Mouse (Mus musculus) liver, embryonic 12.5 days (tissue): ENCODE data around the gene Lexm. TPM values are rescaled to one million over a fixed set of nuclear protein-coding genes. Genes with fewer than 3 reads are reported as not detected.

Experiments used
- ATAC-seq: fragments of 200-750 bp; cut with Nextera tagmentation; 2 replicates; pipeline ENCODE4 v1.8.0; 2017; ENCODE audit warnings: moderate number of reproducible peaks, mild to moderate bottlenecking, moderate library complexity
- H3K27ac ChIP-seq: fragments of 300-500 bp; sonication (generic); 2 replicates; pipeline ENCODE4 v1.5.1; 2016; ENCODE audit warnings: mild to moderate bottlenecking
- H3K27me3 ChIP-seq: fragments of 300-500 bp; sonication (generic); replicated peaks from 2 replicates; pipeline ENCODE4 v1.6.1; 2016; ENCODE audit warnings: mild to moderate bottlenecking, moderate library complexity
- H3K36me3 ChIP-seq: fragments of 300-500 bp; sonication (generic); 2 replicates; pipeline ENCODE4 v1.6.1; 2016; ENCODE audit warnings: mild to moderate bottlenecking, moderate library complexity
- H3K4me1 ChIP-seq: fragments of 300-500 bp; sonication (generic); 2 replicates; pipeline ENCODE4 v1.6.1; 2016
- H3K4me2 ChIP-seq: fragments of 300-500 bp; sonication (generic); 2 replicates; pipeline ENCODE4 v1.6.1; 2016; ENCODE audit warnings: mild to moderate bottlenecking, moderate library complexity
- H3K4me3 ChIP-seq: fragments of 300-500 bp; sonication (generic); 2 replicates; pipeline ENCODE4 v1.5.1; 2016; ENCODE audit warnings: mild to moderate bottlenecking, moderate library complexity
- H3K9ac ChIP-seq: fragments of 300-500 bp; sonication (generic); 2 replicates; pipeline ENCODE4 v1.6.1; 2016; ENCODE audit warnings: mild to moderate bottlenecking, moderate library complexity
- H3K9me3 ChIP-seq: fragments of 300-500 bp; sonication (generic); replicated peaks from 2 replicates; pipeline ENCODE4 v1.6.1; 2016; ENCODE audit warnings: mild to moderate bottlenecking, moderate library complexity
- WGBS: fragments of 180-500 bp; shearing (Covaris S2); methylation state at CpG from one replicate; pipeline ENCODE4 v1.1.7; 2016; ENCODE audit not compliant: insufficient replicate concordance; 5-methylcytosine and 5-hydroxymethylcytosine counted together
- polyA plus RNA-seq: library from polyadenylated mRNA; unstranded; fragments of >200 nt; fragmentation: Nextera tagmentation; extraction: Ambion mirVana; gene quantifications from 2 replicates; pipeline ENCODE4 v1.2.1, GENCODE M21; 2016

Lexm gene
- polyA plus RNA-seq, 1 experiment from 2014 or later, result 0.26 TPM

DNA sequence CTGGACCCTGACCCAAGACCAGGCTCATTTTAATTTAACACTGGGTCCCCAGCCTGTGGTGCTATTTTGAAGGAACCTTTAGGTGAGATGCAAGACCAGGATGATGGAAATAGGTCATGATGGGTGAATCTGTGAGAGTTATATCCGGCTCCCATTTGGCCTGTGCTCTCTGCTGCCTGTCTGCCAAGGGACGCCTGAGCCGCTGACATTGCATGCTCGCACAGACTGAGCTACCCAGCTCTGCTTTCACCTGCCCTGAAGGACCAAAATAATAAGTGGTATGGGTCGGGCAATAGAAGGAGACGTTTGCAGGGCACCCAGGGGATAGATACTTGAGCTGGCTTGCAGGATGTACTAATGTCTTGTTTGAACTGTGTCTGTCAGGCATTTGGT lies 27.2 kb upstream of the Lexm start:
- no peak overlapping the region for H3K4me3 ChIP-seq
- H3K4me1 ChIP-seq, result no peaks in the 10 kb centered on the region
- H3K27me3 ChIP-seq, result peaks cover 37% of the 10 kb centered on the region
- no peaks in the 10 kb centered on the region for H3K36me3 ChIP-seq
- no peak overlapping the region for H3K4me2 ChIP-seq
- H3K27ac ChIP-seq, result no peak overlapping the region
- no peak overlapping the region for H3K9ac ChIP-seq
- ATAC-seq, result no peak
- WGBS, result 54% methylated on average over 6 of the region's 6 CpGs
- H3K9me3 ChIP-seq, result no peaks in the 10 kb centered on the region

GRCm38 (mm10) chr4:106643483-106644217 lies 26.6 kb upstream of the Lexm start:
- no peak for ATAC-seq

GRCm38 (mm10) chr4:106634086-106634479 lies 17.0 kb upstream of the Lexm start:
- no peaks in the 10 kb centered on the region for H3K36me3 ChIP-seq
- H3K4me3 ChIP-seq, result no peak overlapping the region
- no peaks in the 10 kb centered on the region for H3K4me1 ChIP-seq
- H3K9ac ChIP-seq, result no peak overlapping the region
- H3K9me3 ChIP-seq, result no peaks in the 10 kb centered on the region
- 40% methylated on average over 9 of the region's 9 CpGs for WGBS
- no peak for ATAC-seq
- H3K27me3 ChIP-seq, result peaks cover 43% of the 10 kb centered on the region
- no peak overlapping the region for H3K4me2 ChIP-seq
- H3K27ac ChIP-seq, result no peak overlapping the region

More at GRCm38 (mm10) chr4:106643483-106644217, 26.6 kb upstream of the Lexm start:
- H3K4me2 ChIP-seq, result no peak overlapping the region
- H3K27me3 ChIP-seq, result peaks cover 32% of the 10 kb centered on the region; the same call in 1 of the 2 replicates
- H3K36me3 ChIP-seq, result no peaks in the 10 kb centered on the region
- WGBS, result 23% methylated on average over 8 of the region's 8 CpGs
- H3K9me3 ChIP-seq, result no peaks in the 10 kb centered on the region
- H3K4me1 ChIP-seq, result no peaks in the 10 kb centered on the region
- H3K4me3 ChIP-seq, result no peak overlapping the region
- H3K9ac ChIP-seq, result no peak overlapping the region
- H3K27ac ChIP-seq, result no peak overlapping the region

DNA sequence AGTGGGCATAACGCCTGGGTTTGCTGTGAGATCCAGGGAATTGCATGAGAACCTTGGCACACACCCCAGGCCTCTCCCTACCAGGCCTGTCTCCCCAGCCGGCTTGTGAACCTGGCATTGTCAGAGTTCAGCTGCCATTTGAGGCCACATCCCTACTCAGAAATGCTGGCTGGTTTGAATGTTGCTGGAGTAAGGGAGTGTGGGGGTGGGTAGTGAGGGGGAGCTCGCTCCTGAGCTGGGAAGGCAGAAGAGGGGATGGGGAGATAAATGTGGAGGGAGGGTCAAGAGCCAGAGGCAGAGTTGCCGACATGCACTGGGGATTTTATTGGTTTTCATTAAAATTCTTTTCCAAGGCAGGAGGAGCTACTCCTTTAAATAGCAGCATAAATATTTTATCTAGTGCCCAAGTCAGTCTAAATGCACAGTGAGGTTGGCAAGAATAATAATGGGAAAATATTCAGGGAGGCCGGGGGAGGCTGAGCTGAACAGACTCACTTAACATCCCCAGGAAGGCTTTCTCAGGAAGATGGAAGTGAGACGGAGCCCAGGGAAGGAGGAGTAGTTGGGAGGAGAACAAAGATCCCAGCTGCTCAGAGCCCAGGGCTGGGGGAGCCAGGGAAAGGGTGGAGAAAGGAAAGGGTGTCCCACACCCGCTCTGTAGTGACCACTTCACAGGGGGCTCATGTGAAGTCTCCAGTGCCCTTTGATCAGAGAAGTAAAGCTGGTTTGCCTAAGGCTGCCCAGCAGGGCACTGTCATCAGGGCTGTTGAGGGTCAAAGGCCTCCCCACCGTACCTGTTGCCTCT lies 16.4 kb upstream of the Lexm start:
- no peak overlapping the region for H3K4me3 ChIP-seq
- no peak for ATAC-seq
- peaks cover 43% of the 10 kb centered on the region for H3K27me3 ChIP-seq
- H3K4me1 ChIP-seq, result no peaks in the 10 kb centered on the region
- H3K4me2 ChIP-seq, result no peak overlapping the region
- no peak overlapping the region for H3K27ac ChIP-seq
- WGBS, result 33% methylated on average over 8 of the region's 8 CpGs
- no peaks in the 10 kb centered on the region for H3K36me3 ChIP-seq
- H3K9me3 ChIP-seq, result no peaks in the 10 kb centered on the region
- no peak overlapping the region for H3K9ac ChIP-seq

- no peaks in the 10 kb centered on the region for H3K4me1 ChIP-seq
- H3K27me3 ChIP-seq, result peaks cover 46% of the 10 kb centered on the region
- no peak overlapping the region for H3K4me3 ChIP-seq
- 83% methylated on average over 1 of the region's 3 CpGs for WGBS
- H3K36me3 ChIP-seq, result no peaks in the 10 kb centered on the region
- no peaks in the 10 kb centered on the region for H3K9me3 ChIP-seq
- H3K4me2 ChIP-seq, result no peak overlapping the region
- no peak overlapping the region for H3K27ac ChIP-seq
- no peak overlapping the region for H3K9ac ChIP-seq
- ATAC-seq, result no peak
Measured at GRCm38 (mm10) chr4:106632313-106632712, 15.3 kb upstream of the Lexm start.

DNA sequence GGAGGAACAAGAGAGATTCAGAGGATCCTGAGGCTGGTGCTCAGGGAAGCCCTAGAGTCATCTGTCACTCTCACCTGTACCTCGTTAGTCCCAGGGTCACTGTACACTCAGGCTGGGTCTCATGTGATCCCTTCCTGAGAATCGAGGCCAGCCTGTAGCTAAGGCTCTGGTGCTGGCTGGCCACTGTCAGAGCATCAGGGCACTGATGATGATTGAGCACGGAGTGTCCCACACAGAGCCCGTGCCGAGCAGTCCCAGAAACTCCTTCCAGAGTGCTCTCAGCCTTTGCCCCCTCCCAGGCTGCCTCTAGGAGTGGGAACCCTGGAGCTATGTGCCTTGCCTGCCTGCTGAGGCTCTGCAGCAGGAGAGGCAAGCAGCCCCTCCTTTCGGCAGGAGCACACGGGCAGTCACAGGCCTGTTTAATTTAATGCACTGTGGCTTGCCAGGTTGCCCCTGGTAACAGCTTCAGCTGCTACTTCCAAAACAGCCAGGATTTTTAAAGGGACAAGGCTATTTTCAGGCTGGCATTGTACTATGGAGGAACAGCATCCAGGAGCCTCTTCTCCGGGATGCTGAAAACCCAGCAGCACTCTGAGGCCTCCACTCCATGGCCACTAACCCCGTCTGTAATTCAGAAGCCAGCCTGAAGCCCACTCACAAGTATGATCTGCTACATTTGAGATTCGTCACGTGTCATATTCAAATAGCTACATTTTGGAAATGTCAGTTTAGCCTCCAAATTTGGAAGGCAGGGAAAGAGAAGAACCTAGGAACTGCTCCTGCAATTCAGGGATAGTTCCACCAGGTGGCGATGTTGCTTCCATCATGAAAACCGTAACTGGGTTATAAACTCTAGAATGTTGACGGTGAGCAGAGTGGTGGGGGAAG lies 13.5 kb upstream of the Lexm start:
- 36% methylated on average over 14 of the region's 14 CpGs for WGBS
- no peak for ATAC-seq
- Histone ChIP-seq H3K4me1 (no peaks in the 10 kb centered on the region), H3K4me3 (no peak overlapping the region), H3K9ac (no peak overlapping the region), H3K27ac (no peak overlapping the region), H3K4me2 (no peak overlapping the region), H3K27me3 (peaks cover 50% of the 10 kb centered on the region), H3K36me3 (no peaks in the 10 kb centered on the region), H3K9me3 (no peaks in the 10 kb centered on the region)

DNA sequence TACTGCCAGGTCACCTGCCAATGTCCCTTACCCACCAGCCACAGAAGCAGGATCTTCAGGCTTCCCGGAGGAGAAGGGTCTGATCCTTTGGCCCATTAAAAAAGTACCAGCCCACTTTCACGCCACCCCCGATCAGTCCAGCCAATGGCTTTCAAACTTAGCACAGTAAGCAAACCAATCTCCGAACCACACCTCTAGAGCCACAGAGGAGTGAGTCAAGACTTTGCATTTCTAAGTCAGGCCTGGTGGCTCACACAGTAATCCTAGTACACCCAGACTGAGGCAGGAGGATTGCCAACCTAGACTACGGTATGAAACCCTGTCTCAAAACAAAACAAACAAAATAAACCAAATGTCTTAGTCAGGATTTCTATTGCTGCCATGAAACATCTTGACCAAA lies 12.3 kb upstream of the Lexm start:
- H3K4me3 ChIP-seq, result no peak overlapping the region
- H3K9me3 ChIP-seq, result no peaks in the 10 kb centered on the region
- no peak overlapping the region for H3K9ac ChIP-seq
- ATAC-seq, result no peak
- WGBS, result 51% methylated on average over 5 of the region's 5 CpGs
- H3K4me1 ChIP-seq, result no peaks in the 10 kb centered on the region
- H3K4me2 ChIP-seq, result no peak overlapping the region
- no peaks in the 10 kb centered on the region for H3K36me3 ChIP-seq
- no peak overlapping the region for H3K27ac ChIP-seq
- peaks cover 55% of the 10 kb centered on the region for H3K27me3 ChIP-seq

DNA sequence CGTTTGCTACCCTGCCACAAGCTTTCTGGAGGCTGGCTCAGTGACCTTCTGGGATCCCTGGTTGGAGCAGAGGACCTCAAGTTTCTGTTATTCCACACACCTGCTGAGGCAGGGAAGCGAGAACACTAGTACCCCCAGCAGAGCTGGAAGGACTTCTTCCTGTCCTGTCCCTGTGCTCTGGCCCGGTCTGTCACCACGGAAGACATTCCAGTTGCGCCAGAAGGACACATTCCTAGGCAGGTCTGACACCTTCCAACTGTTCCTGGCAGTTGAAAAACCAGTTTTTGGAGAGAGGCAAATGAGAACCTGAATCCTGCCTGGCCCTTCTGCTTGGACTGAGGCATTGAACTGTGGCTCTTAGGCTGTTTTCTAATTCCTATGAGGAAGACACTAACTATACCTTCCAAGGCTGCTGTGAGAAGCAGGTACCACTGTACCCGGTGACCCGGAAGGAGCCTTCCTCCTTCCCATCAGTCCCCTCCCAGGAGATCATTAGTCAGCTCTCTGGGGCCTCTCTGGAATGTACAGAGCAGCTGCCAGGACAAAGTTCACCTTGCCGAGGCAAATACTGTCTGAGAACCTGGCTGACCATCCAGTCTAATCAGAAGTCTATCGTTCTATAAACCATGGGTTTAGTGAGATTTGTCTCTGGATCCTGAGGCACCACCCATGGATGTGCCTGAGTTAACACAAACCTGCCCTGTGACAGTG lies 11.8 kb upstream of the Lexm start:
- 25% methylated on average over 9 of the region's 9 CpGs for whole genome bisulfite sequencing
- ATAC-seq, result no peak; the same call in 1 of the 2 replicates
- Histone ChIP-seq H3K4me1 (no peaks in the 10 kb centered on the region), H3K27me3 (peaks cover 61% of the 10 kb centered on the region), H3K27ac (no peak overlapping the region), H3K9ac (no peak overlapping the region), H3K4me2 (no peak overlapping the region), H3K9me3 (no peaks in the 10 kb centered on the region), H3K4me3 (no peak overlapping the region), H3K36me3 (no peaks in the 10 kb centered on the region)

GRCm38 (mm10) chr4:106627809-106628208 lies 10.8 kb upstream of the Lexm start:
- H3K9me3 ChIP-seq, result no peaks in the 10 kb centered on the region
- no peak overlapping the region for H3K4me3 ChIP-seq
- H3K27ac ChIP-seq, result no peak overlapping the region
- 60% methylated on average over 5 of the region's 5 CpGs for WGBS
- no peaks in the 10 kb centered on the region for H3K4me1 ChIP-seq
- no peak overlapping the region for H3K4me2 ChIP-seq
- H3K27me3 ChIP-seq, result peaks cover 67% of the 10 kb centered on the region
- no peaks in the 10 kb centered on the region for H3K36me3 ChIP-seq
- no peak for ATAC-seq
- no peak overlapping the region for H3K9ac ChIP-seq

DNA sequence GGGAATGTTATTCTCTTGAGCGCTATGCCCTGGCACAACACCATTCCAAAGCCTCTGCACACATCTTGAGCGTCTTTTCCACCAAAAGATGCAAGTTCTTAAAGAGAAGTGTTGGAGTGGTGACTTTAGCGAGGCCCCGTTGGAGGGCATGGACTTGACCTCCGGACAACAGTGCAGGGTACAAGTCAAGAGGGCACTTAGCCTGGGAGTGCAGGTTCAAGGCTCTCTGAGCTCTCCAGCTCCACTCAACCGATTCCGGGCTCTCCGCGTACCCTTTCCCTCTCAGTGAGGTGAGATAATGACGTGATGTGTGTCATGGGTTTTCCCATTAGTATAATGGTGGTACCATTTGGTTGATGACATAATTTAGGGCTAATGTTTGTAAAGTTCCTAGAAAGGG lies 7.2 kb upstream of the Lexm start:
- Histone ChIP-seq H3K4me2 (no peak overlapping the region), H3K4me1 (no peaks in the 10 kb centered on the region), H3K9ac (no peak overlapping the region), H3K27ac (no peak overlapping the region), H3K9me3 (no peaks in the 10 kb centered on the region), H3K27me3 (peaks cover 84% of the 10 kb centered on the region), H3K4me3 (no peak overlapping the region), H3K36me3 (no peaks in the 10 kb centered on the region)
- WGBS, result 78% methylated on average over 10 of the region's 10 CpGs
- no peak for ATAC-seq

GRCm38 (mm10) chr4:106622712-106623111 lies 5.7 kb upstream of the Lexm start:
- WGBS, result 24% methylated on average over 28 of the region's 28 CpGs
- peaks cover 83% of the 10 kb centered on the region for H3K27me3 ChIP-seq
- ATAC-seq, result no peak
- H3K4me2 ChIP-seq, result no peak overlapping the region
- H3K36me3 ChIP-seq, result no peaks in the 10 kb centered on the region
- H3K27ac ChIP-seq, result no peak overlapping the region
- H3K9ac ChIP-seq, result no peak overlapping the region
- H3K9me3 ChIP-seq, result no peaks in the 10 kb centered on the region
- H3K4me3 ChIP-seq, result no peak overlapping the region
- H3K4me1 ChIP-seq, result peaks cover 3% of the 10 kb centered on the region
